Mouse (Mus musculus) cerebellum, postnatal 25 days (tissue): ENCODE results near the gene Srsf4.

ENCODE experiments used
- DNase-seq, 2 experiments: peaks; one replicate each; pipeline ENCODE4 v3.0.0; 2021; ENCODE audit warnings: mixed read lengths in 2 of 2

Srsf4 gene

GRCm38 (mm10) chr4:131874169-131874536, 736 bp downstream of the Srsf4 start:
- DNase-seq = no peak

DNA sequence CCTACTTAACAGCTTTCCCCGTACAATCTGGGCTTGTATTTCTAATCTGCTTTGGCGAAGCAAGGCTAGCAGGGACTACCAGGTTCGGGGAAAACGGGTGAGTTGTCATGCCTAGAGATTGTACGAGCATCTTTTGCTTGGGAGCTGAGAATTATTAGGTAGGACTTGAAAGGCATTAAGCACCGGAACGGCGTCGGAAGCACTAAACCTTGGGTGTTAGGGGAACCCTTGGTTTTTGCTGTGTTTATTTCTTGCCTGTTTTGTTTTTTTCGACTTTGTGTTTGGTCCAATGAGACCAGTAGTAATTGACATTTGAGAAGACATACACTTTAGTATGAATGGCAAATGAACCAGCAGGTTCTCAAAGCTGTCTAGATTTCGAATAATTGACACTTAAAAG, 1.1 kb downstream of the Srsf4 start:
- peak in 1 of 2 experiments; percentile 18 for DNase-seq

DNA sequence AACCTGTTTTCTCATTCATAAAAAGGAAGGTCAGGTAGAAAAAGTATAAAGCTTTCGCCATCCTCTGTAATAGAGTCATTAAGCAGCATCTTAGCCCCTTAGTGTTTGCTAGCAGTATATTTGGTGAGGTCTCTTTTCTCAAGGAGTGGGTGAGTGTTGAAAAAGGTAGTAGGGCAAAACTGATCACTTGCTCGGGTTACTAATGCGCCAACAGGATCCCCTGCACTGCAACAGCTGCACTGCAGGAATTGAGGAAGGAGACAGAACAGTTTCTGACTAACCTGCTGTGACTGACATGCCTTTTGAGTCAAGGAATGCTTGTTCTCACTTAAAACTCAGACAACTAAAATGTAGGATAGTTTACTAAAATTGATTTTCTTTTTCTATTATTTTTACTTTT, 1.8 kb downstream of the Srsf4 start:
- no peak for DNase-seq

DNA sequence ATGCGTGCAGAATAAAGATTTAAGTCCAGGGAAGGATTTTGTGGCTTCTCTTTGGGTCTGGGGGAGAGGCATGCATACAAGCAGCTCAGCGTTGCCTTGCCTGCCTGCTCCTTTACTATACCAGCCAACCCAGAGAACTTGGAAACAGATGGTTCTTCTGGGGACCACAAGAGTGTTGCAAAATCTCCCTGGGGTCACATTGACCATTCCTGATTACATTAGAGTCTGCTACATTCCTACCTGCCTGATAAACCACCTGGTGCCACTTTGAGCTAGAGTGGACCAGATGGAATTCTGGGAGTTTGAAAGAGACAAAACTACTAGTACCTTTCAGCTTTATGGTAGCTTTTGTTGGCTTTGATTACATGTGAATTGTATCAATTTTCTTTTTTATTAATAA, 3.4 kb downstream of the Srsf4 start:
- no peak for DNase-seq

DNA sequence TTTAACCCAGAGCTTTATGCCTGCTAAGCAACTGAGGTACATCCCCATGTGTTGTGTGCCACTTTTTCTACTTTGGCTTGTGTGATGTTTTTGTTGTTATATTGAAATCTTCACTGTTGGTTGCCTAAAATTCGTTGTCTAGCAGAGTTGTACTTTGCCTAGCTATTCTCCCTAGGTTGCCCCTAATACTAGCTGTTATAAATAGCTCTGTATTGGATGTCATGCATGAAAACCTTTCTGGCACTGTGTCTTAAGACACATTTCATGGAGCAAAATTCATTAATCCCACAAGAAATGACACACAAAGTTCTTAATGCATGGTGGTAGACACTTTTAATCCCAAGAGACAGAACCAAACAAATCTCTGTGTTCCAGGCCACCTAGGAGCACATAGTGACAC, 6.3 kb downstream of the Srsf4 start:
- no peak for DNase-seq

- no peak for DNase-seq
These were observed 7.9 kb downstream of the Srsf4 start for GRCm38 (mm10) chr4:131881306-131881705.

DNA sequence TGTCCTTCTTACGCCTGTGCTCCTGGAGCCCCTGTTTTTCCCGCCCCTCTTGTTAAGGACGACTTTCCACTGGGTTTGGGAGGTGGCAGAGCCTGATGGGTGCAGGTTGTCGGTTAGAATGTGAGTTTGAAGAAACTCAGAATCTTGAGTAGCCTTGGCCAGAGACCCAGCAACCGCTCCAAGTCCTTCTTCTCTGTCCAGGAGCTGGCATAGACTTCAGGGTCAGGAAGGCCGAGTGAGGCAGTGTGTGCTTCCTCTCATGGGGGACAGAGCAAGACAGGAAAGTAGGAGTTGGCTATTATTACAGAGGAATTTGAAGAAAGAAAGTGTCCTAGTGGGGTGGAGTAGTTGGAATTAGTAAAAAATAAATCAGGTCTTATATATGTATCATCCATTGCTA, 10.2 kb downstream of the Srsf4 start:
- no peak for DNase-seq

DNA sequence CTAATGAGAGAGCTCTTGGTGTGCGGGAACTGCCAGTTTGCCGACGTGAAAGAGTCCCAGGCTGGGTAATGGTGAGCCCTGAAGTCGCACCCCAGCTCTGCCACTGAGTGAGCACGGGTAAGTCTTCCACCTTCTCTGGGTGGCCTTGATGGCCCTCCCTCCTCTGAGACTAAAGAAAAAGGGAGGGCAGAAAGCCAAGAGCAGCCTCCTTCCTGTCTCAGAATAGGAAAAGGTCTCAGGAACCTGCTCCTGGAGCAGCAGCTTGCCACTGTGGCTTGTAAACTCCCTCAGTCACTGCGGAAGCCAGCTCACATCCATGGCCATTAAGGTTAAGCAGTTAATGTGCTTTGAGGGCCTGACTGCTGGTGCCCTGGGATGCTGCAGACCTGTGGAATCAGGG, 12.0 kb downstream of the Srsf4 start:
- no peak for DNase-seq

DNA sequence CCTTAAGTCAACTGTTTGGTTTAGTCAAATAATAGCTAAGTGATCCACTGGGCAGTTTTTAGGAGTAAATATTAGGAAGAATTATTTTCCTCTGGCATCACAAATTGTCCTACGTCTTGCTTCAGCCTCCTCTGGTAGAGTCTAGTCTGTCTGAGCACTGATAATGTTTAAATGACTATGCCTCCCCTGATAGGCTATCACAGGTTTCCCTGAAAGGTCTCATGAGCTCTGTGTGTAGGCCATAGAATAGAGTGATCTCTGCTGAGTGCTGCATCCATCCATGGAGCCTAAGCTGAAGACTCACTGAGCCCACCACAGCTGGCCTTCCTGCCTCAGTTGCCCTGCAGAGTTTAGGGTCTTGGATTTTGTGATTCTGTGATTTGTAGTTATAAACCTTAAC, 15.1 kb downstream of the Srsf4 start:
- DNase-seq = no peak

GRCm38 (mm10) chr4:131890692-131891091, 17.3 kb downstream of the Srsf4 start:
- no peak for DNase-seq

DNA sequence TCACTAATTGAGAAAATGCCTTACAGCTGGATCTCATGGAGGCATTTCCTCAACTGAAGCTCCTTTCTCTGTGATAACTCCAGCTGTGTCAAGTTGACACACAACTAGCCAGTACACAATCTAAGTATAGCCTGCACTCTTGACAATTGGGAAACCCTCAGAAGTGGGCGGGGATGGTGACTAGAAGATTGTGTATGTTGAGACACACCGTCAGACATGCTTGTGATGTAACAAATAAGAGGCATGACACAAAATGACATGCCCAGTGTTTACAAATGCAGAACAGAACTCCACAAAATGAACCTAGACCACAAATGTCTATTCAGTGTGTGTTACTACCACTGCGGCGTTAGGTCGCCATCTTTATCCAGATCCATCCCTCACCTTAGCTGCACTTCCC, 23.7 kb downstream of the Srsf4 start:
- DNase-seq = no peak

DNA sequence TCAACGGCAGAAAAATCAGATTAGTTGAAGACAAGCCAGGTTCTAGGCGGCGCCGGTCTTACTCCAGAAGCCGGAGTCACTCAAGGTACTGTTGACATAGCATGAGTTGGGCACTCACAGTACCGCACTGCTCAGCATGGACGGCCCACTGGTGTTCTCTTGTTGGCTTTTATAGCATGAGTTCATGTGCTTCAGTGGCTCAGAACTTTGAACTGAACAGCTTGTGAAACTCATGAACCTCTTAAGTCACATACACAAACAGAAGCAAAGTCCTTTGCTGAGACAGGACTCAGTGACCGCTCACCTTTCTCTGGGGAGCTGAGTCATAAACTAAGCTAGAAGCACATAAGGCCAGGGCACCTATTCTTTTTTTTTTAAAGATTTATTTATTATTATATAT, 24.4 kb downstream of the Srsf4 start:
- no peak for DNase-seq

DNA sequence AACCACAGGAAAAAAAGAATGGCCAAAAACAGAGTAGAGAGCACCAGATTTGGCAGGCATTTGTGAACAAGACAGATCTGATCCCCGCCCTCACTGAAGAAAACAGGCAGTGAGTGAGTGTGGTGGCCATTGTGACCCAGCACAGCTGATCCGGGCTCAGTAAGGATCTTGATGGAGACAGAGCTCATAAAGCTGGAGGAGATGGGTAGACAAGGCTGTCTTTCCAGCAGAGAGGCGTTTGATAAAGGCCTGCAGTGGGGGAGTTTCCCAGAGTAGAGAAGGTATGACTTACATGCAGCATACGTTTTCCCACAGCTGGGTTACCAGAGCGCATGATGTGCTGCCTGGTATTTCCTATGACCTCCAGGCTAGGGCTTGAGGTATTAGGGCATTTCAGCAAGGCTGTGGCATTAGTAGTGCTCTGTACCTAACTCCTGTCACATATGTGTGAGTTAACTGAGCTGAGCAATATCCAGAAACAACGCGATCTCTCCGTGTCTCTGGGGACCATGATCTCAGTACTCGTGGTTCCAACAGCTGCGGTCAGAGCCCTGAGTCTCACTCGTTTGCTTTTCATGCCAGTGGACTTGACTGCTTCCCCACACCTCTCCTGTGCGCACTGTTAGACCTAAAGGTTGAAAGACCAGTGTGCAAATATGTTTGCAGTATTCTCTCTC, 25.2 kb downstream of the Srsf4 start:
- no peak for DNase-seq

GRCm38 (mm10) chr4:131899180-131899554, 25.8 kb downstream of the Srsf4 start:
- peak; percentile 60 to 80 for DNase-seq

DNA sequence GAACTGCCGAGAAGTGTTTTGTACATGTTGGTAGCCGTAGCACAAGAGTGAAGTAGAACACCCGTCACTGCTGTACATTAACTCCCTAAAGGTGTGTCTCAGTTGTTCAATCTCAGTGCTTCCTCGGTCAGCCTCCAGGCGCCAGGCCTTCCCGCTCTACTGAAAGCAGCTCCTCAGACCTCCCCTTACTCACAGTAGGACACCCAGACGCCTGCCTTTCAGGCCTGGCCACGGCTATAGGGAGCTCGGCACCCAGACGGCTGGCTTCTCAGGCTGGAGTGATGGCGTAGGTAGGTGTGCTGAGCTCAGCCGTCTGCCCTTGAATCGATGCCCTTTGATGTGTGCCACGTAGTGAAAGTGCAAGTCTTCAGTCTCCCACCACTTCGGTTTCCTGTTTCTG, 27.7 kb downstream of the Srsf4 start:
- no peak for DNase-seq

- peak; percentile 38 to 66 for DNase-seq
These were observed 31.1 kb downstream of the Srsf4 start for GRCm38 (mm10) chr4:131904478-131904877.

GRCm38 (mm10) chr4:131906423-131906822, 33.0 kb downstream of the Srsf4 start:
- DNase-seq = no peak

DNA sequence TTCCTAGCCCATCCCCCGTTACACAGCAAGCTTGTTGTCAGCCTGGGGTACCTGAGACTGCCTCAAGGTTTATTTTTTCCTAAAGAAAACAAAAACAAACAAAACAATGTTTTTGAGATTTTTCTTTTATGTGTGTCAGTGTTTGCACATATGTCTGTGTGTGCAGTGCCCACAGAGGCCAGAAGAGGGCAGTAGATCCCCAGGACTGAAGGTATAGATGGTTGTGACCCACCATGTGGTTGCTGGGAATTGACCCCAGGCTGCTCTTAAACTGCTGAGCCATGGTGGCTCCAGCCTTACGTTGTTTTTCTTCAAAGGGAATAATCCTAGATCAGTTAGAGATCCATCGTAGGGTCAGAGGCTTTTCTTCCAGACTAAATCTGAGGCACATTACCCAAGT, 34.5 kb downstream of the Srsf4 start:
- no peak for DNase-seq

DNA sequence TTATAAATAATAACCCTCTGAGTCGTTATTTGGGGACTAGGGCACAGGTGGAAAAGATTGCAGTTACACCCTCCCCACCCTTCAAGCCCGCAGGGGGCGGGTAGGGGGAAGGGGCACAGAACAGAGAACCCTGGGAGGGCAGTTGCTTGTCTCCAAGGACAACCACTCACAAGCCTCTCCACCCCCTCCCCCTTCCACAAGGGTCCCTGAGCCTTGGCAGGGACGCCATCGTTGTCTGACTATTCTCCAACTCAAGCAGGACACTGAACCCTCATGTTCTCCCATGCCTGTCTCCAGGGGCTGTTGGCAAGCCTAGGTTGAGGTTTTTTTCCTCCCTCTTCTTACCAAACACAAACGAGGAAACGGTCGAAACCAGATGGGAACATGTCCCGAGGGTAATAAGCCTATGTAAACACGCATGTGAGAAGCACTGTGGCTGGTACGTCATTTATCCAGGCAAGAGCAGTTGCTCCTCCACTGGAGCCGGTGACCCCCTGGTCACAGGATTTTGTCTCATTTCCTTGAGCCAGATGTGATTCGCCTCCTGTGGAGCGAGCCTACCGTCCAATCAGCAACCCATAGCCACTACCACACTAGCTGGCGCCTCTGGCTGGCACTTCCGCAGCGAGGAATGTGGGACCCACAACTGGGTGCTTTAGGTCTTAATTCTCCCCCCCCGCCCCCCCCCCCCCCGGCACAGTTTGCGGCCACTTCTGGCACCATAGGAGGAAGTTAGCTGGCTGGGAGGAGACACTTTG, 37.0 kb downstream of the Srsf4 start:
- no peak for DNase-seq

GRCm38 (mm10) chr4:131911521-131911920, 38.1 kb downstream of the Srsf4 start:
- DNase-seq = no peak

DNA sequence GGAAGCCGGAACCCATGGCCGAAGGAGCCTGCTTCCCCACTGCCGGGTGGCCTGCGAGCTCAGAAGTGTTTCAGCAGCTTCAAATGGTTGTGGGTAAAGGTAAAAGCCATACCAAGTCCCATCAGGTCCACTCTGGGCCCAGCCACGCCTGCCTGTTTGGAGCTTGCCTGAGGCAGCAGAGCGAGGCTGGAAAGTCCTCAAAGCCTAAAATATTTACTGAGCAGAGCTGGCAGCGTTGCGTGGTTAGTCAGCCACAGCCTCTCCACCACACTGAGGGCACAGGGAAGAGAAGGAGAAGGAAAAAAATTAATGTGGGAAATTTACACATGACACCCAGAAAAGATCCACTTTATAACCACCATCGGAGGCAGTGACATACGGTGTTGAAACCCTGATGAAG, 40.1 kb downstream of the Srsf4 start:
- DNase-seq = no peak

GRCm38 (mm10) chr4:131914046-131914643, 40.7 kb downstream of the Srsf4 start:
- DNase-seq = no peak

DNA sequence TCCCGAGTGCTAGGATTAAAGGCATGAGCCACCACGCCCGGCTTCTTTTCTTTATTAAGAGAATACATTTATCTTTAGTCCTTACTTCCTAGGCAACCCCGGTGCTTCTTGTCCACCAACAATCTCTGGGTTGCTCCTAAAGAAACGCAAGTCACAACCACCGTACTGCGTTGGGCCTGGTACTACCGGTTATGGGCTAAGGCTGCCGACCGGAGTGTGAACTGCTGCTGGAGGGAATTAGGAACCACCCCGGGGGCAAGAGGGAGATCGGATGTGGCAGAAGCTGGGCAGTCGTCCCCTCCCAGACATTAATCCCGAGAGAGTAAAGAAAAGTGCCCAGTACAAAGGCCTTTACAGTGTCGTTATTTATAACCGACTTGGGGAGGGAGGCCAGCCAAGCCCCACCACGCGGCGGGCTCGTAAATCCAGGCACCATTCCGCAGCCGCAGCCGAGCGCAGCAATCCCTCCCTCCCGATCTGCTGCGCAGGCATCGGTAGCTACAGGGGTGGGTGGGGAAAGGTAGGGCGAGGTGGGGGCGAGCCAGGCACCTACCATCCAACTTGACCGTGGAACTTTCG, 41.6 kb downstream of the Srsf4 start:
- peak in 1 of 2 experiments; percentile 47 for DNase-seq

GRCm38 (mm10) chr4:131915821-131916328, 42.5 kb downstream of the Srsf4 start:
- no peak for DNase-seq
